Mouse (Mus musculus): ENCODE data around the gene Prss2. TPM values are rescaled to one million over a fixed set of nuclear protein-coding genes. Genes with fewer than 3 reads are reported as not detected.
"Not testable (repeated sequence)": the region's sequence is repeated elsewhere in the genome, so short reads cannot be mapped to it uniquely, and the experiment has no call there.

Prss2 gene
- total RNA-seq (2015) (0.41 TPM in 1 of 2 replicates, not detected in the other), total RNA-seq (2017) (not detected in 2 replicates)

- ATAC-seq (ENCODE audit: poor library complexity, severe bottlenecking) = peak; percentile 29
Measured at GRCm38 (mm10) chr6:41521487-41521886, at the start of gene Prss2. Gene Prss2, plus strand, starts transcription at chr6:41521787.

GRCm38 (mm10) chr6:41499374-41499773 lies 22.2 kb upstream of the Prss2 start:
- no peak for ATAC-seq (ENCODE audit: poor library complexity, severe bottlenecking)

- no peak for ATAC-seq (ENCODE audit: poor library complexity, severe bottlenecking)
Measured at GRCm38 (mm10) chr6:41504915-41505314, 16.7 kb upstream of the Prss2 start.

GRCm38 (mm10) chr6:41505323-41505722 lies 16.3 kb upstream of the Prss2 start:
- ATAC-seq (ENCODE audit: poor library complexity, severe bottlenecking) = no peak

- ATAC-seq (ENCODE audit: poor library complexity, severe bottlenecking) = peak; percentile 82
Measured at GRCm38 (mm10) chr6:41518017-41518524, 3.5 kb upstream of the Prss2 start.

- ATAC-seq (ENCODE audit: poor library complexity, severe bottlenecking) = peak; percentile 70
Measured at GRCm38 (mm10) chr6:41526453-41526852, 4.9 kb downstream of the Prss2 start.

GRCm38 (mm10) chr6:41527402-41527801 lies 5.8 kb downstream of the Prss2 start:
- peak; percentile 58 for ATAC-seq (ENCODE audit: poor library complexity, severe bottlenecking)

- ATAC-seq (ENCODE audit: poor library complexity, severe bottlenecking) = not testable (repeated sequence)
Measured at GRCm38 (mm10) chr6:41529987-41530386, 8.4 kb downstream of the Prss2 start.

- ATAC-seq (ENCODE audit: poor library complexity, severe bottlenecking) = no peak
Measured at GRCm38 (mm10) chr6:41532181-41532580, 10.6 kb downstream of the Prss2 start.

- peak; percentile 64 for ATAC-seq (ENCODE audit: poor library complexity, severe bottlenecking)
Measured at GRCm38 (mm10) chr6:41532687-41533284, 11.2 kb downstream of the Prss2 start.

GRCm38 (mm10) chr6:41537376-41537775 lies 15.8 kb downstream of the Prss2 start:
- ATAC-seq (ENCODE audit: poor library complexity, severe bottlenecking) = no peak

- not testable (repeated sequence) for ATAC-seq (ENCODE audit: poor library complexity, severe bottlenecking)
Measured at GRCm38 (mm10) chr6:41538296-41538695, 16.7 kb downstream of the Prss2 start.

GRCm38 (mm10) chr6:41540746-41541145 lies 19.2 kb downstream of the Prss2 start:
- ATAC-seq (ENCODE audit: poor library complexity, severe bottlenecking) = no peak

- peak; percentile 25 for ATAC-seq (ENCODE audit: poor library complexity, severe bottlenecking)
Measured at GRCm38 (mm10) chr6:41541746-41542145, 20.2 kb downstream of the Prss2 start.

- ATAC-seq (ENCODE audit: poor library complexity, severe bottlenecking) = no peak
Measured at GRCm38 (mm10) chr6:41542983-41543382, 21.4 kb downstream of the Prss2 start.

GRCm38 (mm10) chr6:41543411-41544050 lies 21.9 kb downstream of the Prss2 start:
- no peak for ATAC-seq (ENCODE audit: poor library complexity, severe bottlenecking)

GRCm38 (mm10) chr6:41544381-41544924 lies 22.9 kb downstream of the Prss2 start:
- ATAC-seq (ENCODE audit: poor library complexity, severe bottlenecking) = no peak

- ATAC-seq (ENCODE audit: poor library complexity, severe bottlenecking) = no peak
Measured at GRCm38 (mm10) chr6:41545266-41545665, 23.7 kb downstream of the Prss2 start.

GRCm38 (mm10) chr6:41547056-41547650 lies 25.6 kb downstream of the Prss2 start:
- ATAC-seq (ENCODE audit: poor library complexity, severe bottlenecking) = 0 out of 2 replicates have a peak, but pooled peaks have one; percentile 12

- no peak for ATAC-seq (ENCODE audit: poor library complexity, severe bottlenecking)
Measured at GRCm38 (mm10) chr6:41548286-41548685, 26.7 kb downstream of the Prss2 start.

- ATAC-seq (ENCODE audit: poor library complexity, severe bottlenecking) = no peak
Measured at GRCm38 (mm10) chr6:41553356-41554010, 31.9 kb downstream of the Prss2 start.
